ENCODE assay signal across 15 mouse cellular contexts in the genomic region with DNA sequence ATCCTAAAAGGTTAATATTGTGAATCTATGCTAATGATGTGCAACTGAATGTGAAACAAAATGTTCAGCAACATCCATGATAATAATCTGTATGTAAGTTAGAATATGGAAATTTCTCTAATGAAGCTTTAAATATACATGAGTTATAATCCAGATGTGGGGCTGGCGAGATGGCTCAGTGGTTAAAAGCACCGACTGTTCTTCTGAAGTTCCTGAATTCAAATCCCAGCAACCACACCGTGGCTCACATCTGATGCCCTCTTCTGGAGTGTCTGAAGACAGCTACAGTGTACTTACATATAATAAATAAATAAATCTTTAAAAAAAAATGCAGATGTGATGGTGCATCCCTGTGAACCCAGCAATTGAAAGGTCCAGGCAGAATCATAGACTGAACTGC. TPM values are rescaled to one million over a fixed set of nuclear protein-coding genes. Genes with fewer than 3 reads are reported as not detected.
DNase-seq lines count a peak whose midpoint lies in the region; ATAC-seq and TF ChIP-seq lines count a peak whose summit lies in the region.
"Had no signal": no experiment of that assay in that cellular context is flagged by ENCODE, and none has a peak within 500 bp of the region (broad histone marks: within the 10 kb centered on the region; RNA-seq: fewer than 3 reads in every experiment).

No protein-coding gene starts in this region.

- no peak for DNase-seq in testis, postnatal 14 days (ENCODE audit: low spot score)
- peak; percentile 7 for DNase-seq in T-cell, adult 2 months (ENCODE audit: low spot score)
- DNase-seq in forebrain, embryonic 14.5 days (ENCODE audit: low spot score) = no peak
- no peak for DNase-seq in lung, postnatal 36 days
- DNase-seq: heart, adult 2 months; heart, postnatal 10 days; kidney, adult 8-10 months; lung, postnatal 14 days; thymus, adult 2 months had no signal

- peaks cover 10% of the 10 kb centered on the region for H3K36me3 ChIP-seq in hindbrain, embryonic 13.5 days
- H3K36me3 ChIP-seq in hindbrain, embryonic 16.5 days (ENCODE audit: control insufficient read depth, insufficient read depth, low read length) = peaks cover 4% of the 10 kb centered on the region
- H3K36me3 ChIP-seq in testis, adult 2 months (ENCODE audit: control insufficient read depth, insufficient read depth, low read length) = no peaks in the 10 kb centered on the region
- H3K36me3 ChIP-seq in forebrain, embryonic 14.5 days (ENCODE audit: control insufficient read depth, insufficient read depth, low read length) = peaks cover 15% of the 10 kb centered on the region
- peaks cover 3% of the 10 kb centered on the region for H3K36me3 ChIP-seq in kidney, embryonic 16.5 days (ENCODE audit: insufficient read depth, low read length)

- TF ChIP-seq CTCF in testis, adult 2 months (IDR thresholded peaks at IDR 0.05; ENCODE audit: control insufficient read depth, insufficient read depth, insufficient replicate concordance, low read depth, low read length) = no peak

- 0 out of 2 replicates have a peak overlapping the region, but pooled peaks have one; percentile 8 for H3K4me2 ChIP-seq in hindbrain, embryonic 13.5 days
- H3K4me2 ChIP-seq in hindbrain, embryonic 16.5 days (ENCODE audit: low read length) = no peak overlapping the region
- H3K4me2 ChIP-seq in forebrain, embryonic 14.5 days (ENCODE audit: low read length) = no peak overlapping the region
- no peak overlapping the region for H3K4me2 ChIP-seq in kidney, embryonic 16.5 days (replicated peaks; ENCODE audit: low read depth, low read length)

- no peak for TF ChIP-seq POLR2A in testis, adult 2 months (IDR thresholded peaks at IDR 0.05; ENCODE audit: control insufficient read depth, low read depth, low read length)

- no peak overlapping the region for H3K9ac ChIP-seq in hindbrain, embryonic 13.5 days
- H3K9ac ChIP-seq in hindbrain, embryonic 16.5 days (ENCODE audit: low read depth, low read length) = no peak overlapping the region
- no peak overlapping the region for H3K9ac ChIP-seq in forebrain, embryonic 14.5 days (ENCODE audit: low read length)
- no peak overlapping the region for H3K9ac ChIP-seq in kidney, embryonic 16.5 days (replicated peaks; ENCODE audit: low read length)

- H3K27ac ChIP-seq in hindbrain, embryonic 13.5 days = peak overlapping the region; percentile 12; the same call in 1 of the 2 replicates
- no peak overlapping the region for H3K27ac ChIP-seq in hindbrain, embryonic 16.5 days (ENCODE audit: low read depth, low read length)
- no peak overlapping the region for H3K27ac ChIP-seq in testis, adult 2 months (ENCODE audit: control insufficient read depth, insufficient read depth, low read depth, low read length)
- no peak overlapping the region for H3K27ac ChIP-seq in forebrain, embryonic 14.5 days (ENCODE audit: low read depth, low read length)
- no peak overlapping the region for H3K27ac ChIP-seq in kidney, embryonic 16.5 days (ENCODE audit: low read length)

- no peak for ATAC-seq in hindbrain, embryonic 13.5 days (ENCODE audit: low FRiP score)
- ATAC-seq in hindbrain, embryonic 16.5 days = no peak
- ATAC-seq in forebrain, embryonic 14.5 days = no peak
- ATAC-seq in kidney, embryonic 16.5 days (ENCODE audit: low FRiP score, low TSS enrichment) = no peak

- no peaks in the 10 kb centered on the region for H3K9me3 ChIP-seq in hindbrain, embryonic 13.5 days
- H3K9me3 ChIP-seq in hindbrain, embryonic 16.5 days (ENCODE audit: control insufficient read depth, low read length) = no peaks in the 10 kb centered on the region
- H3K9me3 ChIP-seq in forebrain, embryonic 14.5 days (replicated peaks; ENCODE audit: control insufficient read depth, low read length) = no peaks in the 10 kb centered on the region
- no peaks in the 10 kb centered on the region for H3K9me3 ChIP-seq in kidney, embryonic 16.5 days (ENCODE audit: low read length)
- H3K9me3 ChIP-seq: hindbrain, embryonic 15.5 days; midbrain, embryonic 13.5 days had no signal

- peaks cover 19% of the 10 kb centered on the region for H3K4me1 ChIP-seq in hindbrain, embryonic 13.5 days (replicated peaks)
- peaks cover 9% of the 10 kb centered on the region for H3K4me1 ChIP-seq in hindbrain, embryonic 16.5 days (ENCODE audit: control insufficient read depth, insufficient read depth, low read depth, low read length)
- no peaks in the 10 kb centered on the region for H3K4me1 ChIP-seq in testis, adult 2 months (ENCODE audit: control insufficient read depth, insufficient read depth, low read length)
- peaks cover 12% of the 10 kb centered on the region for H3K4me1 ChIP-seq in forebrain, embryonic 14.5 days (ENCODE audit: control insufficient read depth, insufficient read depth, low read length)
- peaks cover 8% of the 10 kb centered on the region; the same call in 1 of the 2 replicates for H3K4me1 ChIP-seq in kidney, embryonic 16.5 days (ENCODE audit: insufficient read depth, low read length)

- H3K27me3 ChIP-seq in hindbrain, embryonic 13.5 days = no peaks in the 10 kb centered on the region
- no peaks in the 10 kb centered on the region for H3K27me3 ChIP-seq in hindbrain, embryonic 16.5 days (replicated peaks; ENCODE audit: control insufficient read depth, insufficient read depth, low read length)
- H3K27me3 ChIP-seq in testis, adult 2 months (ENCODE audit: control insufficient read depth, insufficient read depth, low read length) = no peaks in the 10 kb centered on the region
- H3K27me3 ChIP-seq in forebrain, embryonic 14.5 days (replicated peaks; ENCODE audit: control insufficient read depth, insufficient read depth, low read length) = no peaks in the 10 kb centered on the region
- no peaks in the 10 kb centered on the region for H3K27me3 ChIP-seq in kidney, embryonic 16.5 days (ENCODE audit: insufficient read depth, low read length)
- H3K27me3 ChIP-seq: hindbrain, embryonic 15.5 days; midbrain, embryonic 13.5 days had no signal

- H3K4me3 ChIP-seq in hindbrain, embryonic 13.5 days = no peak overlapping the region
- no peak overlapping the region for H3K4me3 ChIP-seq in hindbrain, embryonic 16.5 days (ENCODE audit: low read length)
- H3K4me3 ChIP-seq in testis, adult 2 months (ENCODE audit: control insufficient read depth, low read depth, low read length) = peak overlapping the region; percentile 23; the same call in 1 of the 2 replicates
- no peak overlapping the region for H3K4me3 ChIP-seq in forebrain, embryonic 14.5 days (ENCODE audit: low read depth, low read length)
- H3K4me3 ChIP-seq in kidney, embryonic 16.5 days (ENCODE audit: low read length) = no peak overlapping the region

- WGBS in hindbrain, embryonic 13.5 days = 51% methylated on average over 3 of the region's 3 CpGs
- WGBS in hindbrain, embryonic 16.5 days = 51% methylated on average over 3 of the region's 3 CpGs
- WGBS in forebrain, embryonic 14.5 days = 51% methylated on average over 3 of the region's 3 CpGs
- 54% methylated on average over 3 of the region's 3 CpGs for WGBS in kidney, embryonic 16.5 days

RNA-seq across cellular contexts. Expression of a gene that starts 1.0 kb away (rescaled TPM):
- 23.1 and 24.6 TPM in 2 replicates for polyA plus RNA-seq in hindbrain, embryonic 13.5 days (2015; fragmentation: Nextera tagmentation; extraction: Ambion mirVana)
- 16.3 and 16.6 TPM in 2 replicates for polyA plus RNA-seq in hindbrain, embryonic 16.5 days (2015; fragmentation: Nextera tagmentation; extraction: Ambion mirVana)
- 7.2 and 8.2 TPM in 2 replicates for polyA plus RNA-seq in testis, adult 2 months (2012; rRNA removed)
- polyA plus RNA-seq in forebrain, embryonic 14.5 days (2014; fragmentation: Nextera tagmentation; extraction: Ambion mirVana) = 19.2 and 24.9 TPM in 2 replicates
- 10.6 and 14.8 TPM in 2 replicates for polyA plus RNA-seq in kidney, embryonic 16.5 days (2015; fragmentation: Nextera tagmentation; extraction: Ambion mirVana)

RNA-seq across cellular contexts. Expression of a gene that starts 19.3 kb away (rescaled TPM):
- 8.5 and 8.7 TPM in 2 replicates for polyA plus RNA-seq in hindbrain, embryonic 13.5 days (2015; fragmentation: Nextera tagmentation; extraction: Ambion mirVana)
- 6.0 and 7.3 TPM in 2 replicates for polyA plus RNA-seq in hindbrain, embryonic 16.5 days (2015; fragmentation: Nextera tagmentation; extraction: Ambion mirVana)
- 2.0 and 2.5 TPM in 2 replicates for polyA plus RNA-seq in testis, adult 2 months (2012; rRNA removed)
- 8.5 and 8.7 TPM in 2 replicates for polyA plus RNA-seq in forebrain, embryonic 14.5 days (2014; fragmentation: Nextera tagmentation; extraction: Ambion mirVana)
- 8.2 and 9.6 TPM in 2 replicates for polyA plus RNA-seq in kidney, embryonic 16.5 days (2015; fragmentation: Nextera tagmentation; extraction: Ambion mirVana)

RNA-seq across cellular contexts. Expression of a gene that starts 19.3 kb away (rescaled TPM):
- 14.1 and 15.1 TPM in 2 replicates for polyA plus RNA-seq in hindbrain, embryonic 13.5 days (2015; fragmentation: Nextera tagmentation; extraction: Ambion mirVana)
- 12.8 and 14.4 TPM in 2 replicates for polyA plus RNA-seq in hindbrain, embryonic 16.5 days (2015; fragmentation: Nextera tagmentation; extraction: Ambion mirVana)
- 1.5 and 2.2 TPM in 2 replicates for polyA plus RNA-seq in testis, adult 2 months (2012; rRNA removed)
- 10.5 and 11.4 TPM in 2 replicates for polyA plus RNA-seq in forebrain, embryonic 14.5 days (2014; fragmentation: Nextera tagmentation; extraction: Ambion mirVana)
- polyA plus RNA-seq in kidney, embryonic 16.5 days (2015; fragmentation: Nextera tagmentation; extraction: Ambion mirVana) = 8.3 and 9.1 TPM in 2 replicates

RNA-seq across cellular contexts. Expression of a gene that starts 19.4 kb away (rescaled TPM):
- polyA plus RNA-seq in hindbrain, embryonic 13.5 days (2015; fragmentation: Nextera tagmentation; extraction: Ambion mirVana) = 60.1 and 63.3 TPM in 2 replicates
- 45.5 and 49.2 TPM in 2 replicates for polyA plus RNA-seq in hindbrain, embryonic 16.5 days (2015; fragmentation: Nextera tagmentation; extraction: Ambion mirVana)
- polyA plus RNA-seq in testis, adult 2 months (2012; rRNA removed) = 8.3 and 10.3 TPM in 2 replicates
- polyA plus RNA-seq in forebrain, embryonic 14.5 days (2014; fragmentation: Nextera tagmentation; extraction: Ambion mirVana) = 69.6 and 85.6 TPM in 2 replicates
- 33.3 and 42.0 TPM in 2 replicates for polyA plus RNA-seq in kidney, embryonic 16.5 days (2015; fragmentation: Nextera tagmentation; extraction: Ambion mirVana)
